Mouse (Mus musculus): ENCODE measurements around the gene Ptprcap.
"Not testable (repeated sequence)": the region's sequence is repeated elsewhere in the genome, so short reads cannot be mapped to it uniquely, and the experiment has no call there.

Gene Ptprcap

DNA sequence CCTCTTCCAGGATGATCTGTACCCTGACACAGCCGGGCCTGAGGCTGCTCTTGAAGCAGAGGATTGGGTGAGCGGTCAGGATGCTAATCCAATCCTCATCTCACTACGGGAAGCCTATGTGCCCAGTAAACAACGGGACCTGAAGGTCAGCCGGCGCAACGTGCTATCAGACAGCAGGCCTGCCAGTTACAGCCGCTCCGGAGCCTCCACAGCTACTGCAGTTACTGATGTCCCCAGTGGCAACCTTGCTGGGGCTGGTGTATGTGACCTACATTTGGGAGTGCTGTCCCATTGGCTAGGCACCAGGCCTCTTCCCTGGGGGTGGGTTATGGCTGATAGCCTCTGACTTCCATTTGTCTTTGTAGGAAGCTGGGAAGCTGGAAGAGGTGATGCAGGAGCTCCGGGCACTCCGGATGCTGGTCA lies at the start of gene Ptprcap:
Gene Ptprcap, plus strand, starts transcription at position 373 of the 423 bp plus-strand sequence.
- no peak for DNase-seq

DNA sequence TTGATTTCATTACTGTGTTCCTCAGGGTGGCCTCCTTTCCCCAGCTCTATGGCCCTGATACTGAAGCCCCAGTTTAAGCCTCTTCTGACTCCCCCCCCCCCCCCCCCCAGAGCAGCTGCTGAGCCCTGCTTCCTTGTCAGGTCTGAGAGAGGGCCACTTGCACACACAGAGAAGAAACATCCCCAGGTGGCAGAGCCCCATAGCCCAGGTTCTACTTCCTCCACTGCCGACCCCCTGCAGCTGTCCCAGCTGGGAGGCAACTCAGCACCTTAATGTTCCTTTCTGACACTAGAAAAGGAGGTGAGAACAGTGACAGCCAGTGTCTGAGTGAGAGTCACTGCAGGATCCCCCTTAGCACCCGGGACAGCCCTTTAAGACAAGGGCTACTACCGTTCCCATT lies 49.6 kb upstream of the Ptprcap start:
- DNase-seq: no peak

DNA sequence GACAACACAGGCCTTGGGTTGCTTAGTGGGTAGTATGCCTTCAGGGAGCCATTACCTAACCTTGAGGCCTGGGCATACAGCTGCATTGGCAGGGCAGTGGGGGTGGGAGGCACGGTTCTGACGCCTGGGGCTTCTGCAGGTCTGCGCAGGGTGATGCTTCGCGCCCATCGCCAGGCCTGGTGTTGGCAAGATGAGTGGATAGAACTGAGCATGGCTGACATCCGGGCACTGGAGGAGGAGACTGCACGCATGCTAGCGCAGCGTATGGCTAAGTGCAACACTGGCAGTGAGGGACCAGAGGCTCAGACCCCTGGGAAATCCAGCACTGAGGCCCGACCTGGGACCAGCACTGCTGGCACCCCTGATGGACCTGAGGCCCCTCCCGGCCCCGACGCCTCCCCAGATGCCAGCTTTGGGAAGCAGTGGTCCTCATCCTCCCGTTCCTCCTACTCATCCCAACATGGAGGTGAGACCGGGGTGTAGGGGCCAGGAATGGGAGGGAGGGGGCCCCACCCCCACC lies 48.7 kb upstream of the Ptprcap start:
- DNase-seq: no peak

DNA sequence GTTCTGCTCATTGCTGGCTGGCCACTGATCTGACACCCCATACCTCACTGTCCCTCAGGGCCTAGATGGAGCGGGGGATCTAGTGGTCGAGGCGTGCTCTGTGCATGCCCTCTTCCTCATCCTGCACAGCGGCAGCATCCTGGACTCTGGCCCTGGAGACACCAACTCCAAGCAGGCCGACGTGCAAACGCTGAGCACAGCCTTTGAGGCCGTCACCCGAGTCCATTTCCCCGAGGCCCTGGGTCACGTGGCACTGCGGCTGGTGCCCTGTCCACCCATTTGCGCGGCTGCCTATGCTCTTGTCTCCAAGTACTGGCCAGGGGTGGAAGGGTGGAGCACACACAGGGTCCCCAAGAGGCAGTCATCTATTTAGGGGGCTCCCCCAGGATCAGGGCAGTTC lies 46.8 kb upstream of the Ptprcap start:
- DNase-seq: no peak

DNA sequence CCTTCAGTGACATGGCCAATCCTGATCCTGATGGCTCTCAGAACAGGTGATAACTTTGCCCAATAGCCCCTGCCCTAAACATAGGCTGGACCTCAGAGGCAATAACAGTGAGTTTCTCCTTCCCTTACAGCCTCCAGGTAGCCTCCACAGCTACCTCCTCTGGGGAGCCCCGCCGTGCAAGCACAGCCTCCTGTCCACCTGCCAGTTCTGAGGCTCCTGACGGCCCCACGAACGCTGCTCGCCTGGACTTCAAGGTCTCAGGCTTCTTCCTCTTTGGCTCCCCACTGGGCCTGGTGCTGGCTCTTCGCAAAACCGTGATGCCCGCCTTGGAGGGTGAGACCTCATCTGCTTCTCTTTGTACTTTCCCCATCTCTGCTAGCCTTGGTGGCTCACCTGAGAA lies 44.9 kb upstream of the Ptprcap start:
- DNase-seq: no peak

DNA sequence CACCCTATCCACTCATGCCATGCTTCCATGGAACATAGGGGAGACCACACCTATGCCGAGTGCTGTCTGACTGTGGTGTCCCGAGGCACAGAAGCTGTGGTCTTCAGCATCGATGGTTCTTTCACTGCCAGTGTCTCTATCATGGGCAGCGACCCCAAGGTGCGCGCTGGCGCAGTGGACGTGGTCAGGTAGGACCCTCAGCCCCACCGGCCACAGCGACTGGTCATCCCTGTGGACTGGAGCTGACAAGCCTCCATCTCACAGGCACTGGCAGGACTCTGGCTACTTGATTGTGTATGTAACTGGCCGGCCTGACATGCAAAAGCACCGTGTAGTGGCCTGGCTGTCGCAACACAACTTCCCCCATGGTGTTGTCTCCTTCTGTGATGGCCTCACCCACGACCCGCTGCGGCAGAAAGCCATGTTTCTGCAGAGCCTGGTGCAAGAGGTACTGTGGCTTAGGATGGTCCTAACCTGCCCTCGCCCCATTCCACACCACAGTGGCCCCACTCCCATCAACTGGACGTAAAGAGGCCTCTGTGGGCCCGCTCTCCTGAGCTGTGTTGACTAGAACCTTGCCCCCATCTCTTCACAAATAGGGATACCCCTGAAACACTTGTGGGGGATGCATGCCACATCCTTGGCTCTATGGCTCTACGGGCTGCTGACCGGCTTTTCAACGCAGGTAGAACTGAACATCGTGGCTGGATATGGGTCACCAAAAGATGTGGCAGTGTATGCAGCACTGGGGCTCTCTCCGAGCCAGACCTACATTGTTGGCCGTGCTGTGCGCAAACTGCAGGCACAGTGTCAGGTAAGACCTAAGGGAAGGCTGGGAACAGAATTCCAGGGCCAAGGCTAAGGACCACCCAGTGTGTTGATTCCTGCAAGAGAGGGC lies 41.1 kb upstream of the Ptprcap start:
- DNase-seq: no peak

DNA sequence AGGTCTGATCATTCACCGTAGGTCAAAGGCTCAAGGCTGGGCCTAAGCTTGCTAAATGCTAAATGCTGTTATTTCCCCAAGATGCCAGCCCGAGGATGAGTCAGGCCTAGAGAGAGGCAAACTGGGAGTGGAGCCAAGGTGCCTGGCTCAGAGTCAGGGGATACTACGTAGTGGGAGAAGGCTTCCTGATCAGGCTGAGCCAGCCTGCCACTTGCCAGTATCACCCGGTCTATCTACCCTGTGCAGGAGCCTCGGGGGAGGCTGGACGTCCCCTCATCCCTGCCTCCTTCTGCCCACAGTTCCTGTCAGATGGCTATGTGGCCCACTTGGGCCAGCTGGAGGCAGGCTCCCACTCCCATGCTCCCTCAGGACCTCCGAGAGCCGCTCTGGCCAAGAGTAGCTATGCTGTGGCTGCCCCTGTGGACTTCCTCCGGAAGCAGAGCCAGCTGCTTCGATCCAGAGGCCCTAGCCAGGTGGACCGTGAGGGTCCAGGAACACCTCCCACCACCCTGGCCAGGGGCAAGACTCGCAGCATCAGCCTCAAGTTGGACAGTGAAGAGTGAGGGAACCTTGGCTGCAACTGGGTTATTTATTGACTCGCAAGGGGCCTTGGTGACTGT lies 40.1 kb upstream of the Ptprcap start:
- peak; percentile 83 to 92 for DNase-seq

DNA sequence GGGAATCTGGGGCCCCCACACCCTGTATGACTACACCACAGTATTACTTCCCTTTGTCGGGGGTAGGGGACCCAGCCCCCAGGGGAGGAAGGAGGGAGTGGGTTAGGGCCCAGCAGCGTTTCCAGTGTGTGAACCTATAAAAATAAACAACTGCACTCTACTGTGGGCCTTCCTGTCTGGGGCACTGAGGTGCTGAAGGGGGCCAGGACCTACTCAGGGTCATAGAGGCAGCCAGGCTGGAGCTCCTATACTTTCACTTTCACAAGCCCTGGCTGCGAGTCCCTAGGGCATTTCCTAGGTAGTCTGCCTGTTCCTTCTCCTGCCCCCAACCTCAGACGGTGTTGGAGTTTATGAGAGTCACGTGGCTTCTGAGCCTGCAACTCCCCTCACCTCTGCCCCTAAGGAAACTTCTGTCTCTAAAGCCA lies 39.6 kb upstream of the Ptprcap start:
- DNase-seq: peak in 1 of 2 experiments; percentile 48

DNA sequence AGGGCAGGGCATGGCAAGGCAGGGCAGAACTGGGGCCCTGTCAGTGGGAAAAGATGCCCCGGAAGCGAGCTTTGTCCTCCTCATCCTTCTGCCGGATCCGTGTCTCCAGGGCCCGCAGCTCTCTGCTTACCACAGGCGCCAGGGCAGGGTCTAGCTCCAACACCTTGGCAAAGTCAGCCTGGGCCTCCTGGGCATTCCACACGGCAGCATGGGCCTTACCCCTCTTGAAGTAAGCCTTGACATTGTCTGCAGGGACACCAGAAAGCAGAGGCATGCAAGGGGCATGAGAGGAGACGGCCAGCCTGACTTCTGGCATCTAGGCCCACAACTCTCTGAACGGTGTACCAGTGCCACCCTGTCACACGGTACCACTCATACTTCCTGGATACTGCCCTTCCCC lies 38.9 kb upstream of the Ptprcap start:
- DNase-seq: no peak

DNA sequence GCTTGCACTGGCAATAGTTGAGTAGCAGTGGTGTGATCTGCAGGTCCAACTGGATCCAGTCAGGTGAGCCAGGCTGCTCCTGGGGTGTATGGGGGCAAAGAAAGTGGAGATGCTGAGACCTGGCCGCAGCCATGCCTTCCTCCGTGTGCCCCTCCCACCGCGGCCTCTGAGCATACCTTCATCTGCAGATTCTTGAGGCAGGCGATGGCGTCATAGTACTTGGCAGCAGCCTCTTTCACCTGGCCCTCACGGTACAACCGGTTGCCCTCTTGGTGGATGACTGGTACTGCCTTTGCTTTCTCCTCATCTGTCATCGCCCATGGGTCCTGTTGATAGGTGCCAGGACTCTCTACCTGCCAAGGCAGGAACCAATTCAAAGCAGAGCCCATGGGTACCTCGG lies 38.3 kb upstream of the Ptprcap start:
- DNase-seq: no peak

DNA sequence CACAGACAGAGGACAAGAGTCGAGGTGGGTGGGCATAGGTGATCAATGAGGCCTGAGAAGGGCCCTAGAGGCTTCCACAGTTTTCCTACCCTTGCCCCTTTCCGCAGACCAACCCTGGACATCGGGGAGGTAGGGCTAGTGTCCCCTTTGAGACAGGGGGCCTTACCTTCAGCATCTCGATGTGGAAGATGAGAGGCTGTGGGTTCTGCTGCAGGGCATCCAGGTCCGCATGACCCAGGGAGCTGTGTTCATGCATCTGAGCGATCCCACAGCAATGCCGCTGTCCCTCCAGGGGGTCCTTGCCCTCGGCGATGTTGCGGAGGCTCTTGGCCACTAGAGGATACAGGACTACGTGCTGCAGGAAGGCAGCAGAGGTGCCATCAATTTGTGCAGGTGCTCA lies 37.6 kb upstream of the Ptprcap start:
- DNase-seq: no peak

DNA sequence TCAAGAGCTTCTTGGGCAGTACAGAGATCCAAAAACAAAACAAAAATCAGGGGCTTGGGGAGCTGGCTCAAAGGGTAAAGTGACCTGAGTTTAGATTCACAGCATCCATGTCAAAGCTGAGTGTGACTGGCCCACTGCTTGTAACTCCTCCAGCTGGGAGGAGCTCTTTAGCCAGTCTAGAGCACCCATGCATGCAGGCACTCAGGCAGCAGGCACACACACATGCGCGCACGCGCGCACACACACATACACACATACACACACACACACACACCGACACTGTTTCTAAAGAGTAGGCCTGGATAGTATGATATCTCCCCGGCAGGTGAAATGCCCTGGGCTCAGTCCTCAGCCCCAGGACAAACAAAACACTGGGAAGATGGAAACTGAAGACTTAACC lies 36.4 kb upstream of the Ptprcap start:
- no peak for DNase-seq

DNA sequence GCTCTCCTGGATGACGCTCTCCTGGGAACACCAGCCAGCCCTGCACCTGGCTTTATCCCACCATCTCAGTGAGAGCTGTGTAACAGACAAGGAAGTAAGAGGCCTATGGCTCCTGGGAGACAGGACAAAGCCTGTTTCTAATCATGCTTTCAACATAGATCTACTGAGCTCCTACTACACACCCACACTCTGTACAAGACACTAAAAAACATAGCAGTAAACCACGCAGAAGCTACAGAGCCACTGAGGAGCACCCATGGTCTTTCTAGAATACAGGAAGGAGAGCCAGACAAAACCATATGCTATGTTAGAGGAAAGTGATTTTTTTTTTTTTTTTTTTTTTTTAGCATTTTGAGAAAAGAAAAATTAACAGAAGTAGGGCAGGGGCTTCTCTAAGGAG lies 35.1 kb upstream of the Ptprcap start:
- DNase-seq: no peak

DNA sequence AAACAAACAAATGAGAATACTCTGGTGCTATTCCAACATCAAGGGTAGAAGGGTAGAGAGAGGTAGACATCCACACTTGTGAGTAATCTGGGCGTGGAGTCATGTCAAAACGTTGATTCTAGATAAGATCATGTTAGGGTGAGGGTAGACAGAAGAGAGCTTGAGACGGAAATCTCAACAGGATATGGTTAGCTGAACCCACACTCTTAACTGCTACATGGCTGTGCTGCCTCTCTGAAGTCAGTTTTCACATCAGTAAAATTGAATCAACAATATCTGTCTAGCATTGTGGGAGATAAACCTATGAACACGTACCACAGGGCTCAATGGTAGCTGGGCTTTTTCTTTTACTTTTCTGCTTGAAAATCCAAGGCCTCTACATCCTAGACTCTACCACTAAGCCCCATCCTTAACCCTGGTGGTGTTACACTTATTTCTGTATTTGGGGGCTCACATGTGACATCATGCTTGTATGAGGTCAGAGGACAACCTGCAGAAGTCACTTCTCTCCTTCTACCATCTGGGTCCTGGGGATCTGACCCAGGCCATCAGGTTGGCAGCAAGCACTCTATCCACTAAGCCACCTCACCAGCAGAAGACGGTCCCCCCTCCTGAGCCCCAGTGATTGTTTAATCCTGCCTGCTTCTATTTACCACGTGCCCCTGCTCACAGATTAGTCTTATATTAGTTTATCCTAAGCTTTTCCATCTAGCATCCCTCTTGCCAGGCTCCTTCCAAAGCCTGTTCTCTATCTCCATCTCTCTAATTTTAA lies 33.5 kb upstream of the Ptprcap start:
- no peak for DNase-seq

DNA sequence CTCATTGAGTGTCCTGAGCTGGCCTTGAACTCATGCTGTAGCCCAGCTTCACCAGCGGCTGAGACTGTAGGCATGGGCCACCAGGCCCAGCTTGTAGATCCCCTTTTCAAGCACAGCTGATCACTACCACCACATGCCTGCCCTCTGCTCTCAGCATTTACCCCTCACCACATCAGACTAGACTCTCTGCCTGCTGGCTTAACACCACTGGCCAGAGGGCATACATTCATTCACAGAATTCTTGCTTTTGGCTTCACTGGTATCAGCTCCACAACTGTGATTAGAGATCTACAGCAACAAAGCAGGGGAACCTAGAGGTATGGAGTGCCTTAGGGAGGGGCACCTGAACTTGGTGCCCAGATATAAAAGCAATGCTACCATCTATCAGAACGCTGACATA lies 32.9 kb upstream of the Ptprcap start:
- DNase-seq: no peak

DNA sequence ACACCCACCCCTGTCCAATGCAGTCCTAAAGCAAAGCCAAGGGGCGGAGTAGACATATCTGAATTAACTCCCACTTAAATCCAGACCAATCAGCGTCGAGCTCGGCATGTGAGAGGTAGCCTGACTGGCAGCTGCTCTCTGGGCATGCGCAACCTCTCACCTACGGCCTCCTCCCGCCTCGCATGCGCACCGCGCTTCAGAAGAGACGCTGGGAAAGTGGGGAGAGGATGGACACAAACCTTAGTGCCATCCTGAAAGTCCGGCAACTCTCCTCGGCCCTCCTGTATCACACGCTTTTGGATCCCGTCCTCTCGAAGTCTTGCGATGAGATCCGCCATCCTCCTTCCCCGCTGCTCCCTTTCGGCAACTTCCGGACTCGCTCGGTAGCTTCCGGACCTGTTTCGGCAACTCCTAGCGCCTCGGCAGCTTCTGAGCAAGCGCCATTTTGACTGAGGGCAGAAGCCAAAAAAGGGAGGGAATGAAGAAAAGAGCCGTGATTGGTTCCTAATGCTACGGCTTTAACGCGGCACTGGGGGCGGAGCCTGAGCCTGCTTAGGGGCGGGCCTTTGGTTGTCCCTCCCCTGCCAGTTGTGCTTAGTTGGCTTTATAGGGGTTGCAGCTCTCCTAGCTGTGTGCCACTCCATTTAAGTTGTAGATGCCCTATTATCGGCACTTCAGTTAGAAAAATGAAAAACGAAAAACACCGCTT lies 32.2 kb upstream of the Ptprcap start:
- peak; percentile 99 for DNase-seq

DNA sequence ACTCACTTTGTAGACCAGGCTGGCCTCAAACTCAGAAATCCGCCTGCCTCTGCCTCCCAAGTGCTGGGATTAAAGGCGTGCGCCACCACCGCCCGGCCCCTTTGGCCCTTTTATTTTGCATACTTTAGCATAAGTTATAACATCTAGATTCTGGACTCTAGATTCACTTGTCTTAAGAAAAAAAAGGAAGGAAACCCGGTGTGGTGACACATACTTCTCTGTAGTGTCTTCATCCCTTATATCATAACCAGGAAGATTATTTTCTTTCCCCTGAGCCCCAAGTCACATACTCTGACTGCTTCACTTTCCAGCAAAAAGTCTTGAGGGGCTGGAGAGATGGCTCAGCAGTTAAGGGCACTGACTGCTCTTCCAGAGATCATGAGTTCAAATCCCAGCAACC lies 31.5 kb upstream of the Ptprcap start:
- DNase-seq: not testable (repeated sequence)

DNA sequence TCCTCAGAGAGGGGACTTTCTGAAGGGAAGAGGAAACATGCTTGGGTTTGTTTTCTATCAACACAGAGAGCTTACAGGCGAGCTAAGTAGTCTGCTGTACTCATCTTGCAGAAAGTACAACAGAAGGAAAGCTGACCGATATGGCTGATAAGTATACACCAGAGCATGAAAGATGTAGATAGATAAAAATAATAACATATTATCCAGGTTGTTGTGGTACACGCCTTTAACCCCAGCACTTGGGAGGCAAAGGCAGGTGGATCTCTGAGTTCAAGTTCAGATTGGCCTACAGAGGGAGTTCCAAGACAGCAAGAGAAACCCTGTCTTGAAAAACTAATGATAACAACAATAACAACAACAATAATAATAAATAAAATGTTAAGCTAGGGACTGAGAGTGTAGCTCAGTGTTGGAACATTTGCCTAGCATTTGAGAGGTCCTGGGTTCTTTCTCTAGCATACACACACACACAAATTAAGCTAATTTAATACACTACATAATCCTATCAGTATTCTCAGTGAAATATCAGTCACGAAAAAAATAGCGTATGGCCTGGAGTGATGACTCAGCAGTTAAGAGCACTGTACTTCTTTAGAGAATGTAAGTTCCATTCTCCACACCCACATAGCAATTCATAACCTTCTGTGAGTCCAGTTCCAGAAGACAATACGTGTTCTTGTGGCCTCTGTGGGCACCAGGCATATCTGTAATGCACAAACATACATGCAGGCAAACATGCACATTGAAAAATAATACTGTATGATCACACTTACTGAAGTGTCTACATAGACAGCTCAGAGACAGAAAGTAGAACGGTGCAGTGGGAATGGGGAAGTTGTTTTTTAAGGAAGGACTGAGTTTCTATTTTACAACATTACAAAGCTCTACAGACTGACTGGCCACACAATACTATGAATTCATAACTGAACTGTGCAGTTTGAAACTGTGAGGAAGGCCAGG lies 30.7 kb upstream of the Ptprcap start:
- no peak for DNase-seq

DNA sequence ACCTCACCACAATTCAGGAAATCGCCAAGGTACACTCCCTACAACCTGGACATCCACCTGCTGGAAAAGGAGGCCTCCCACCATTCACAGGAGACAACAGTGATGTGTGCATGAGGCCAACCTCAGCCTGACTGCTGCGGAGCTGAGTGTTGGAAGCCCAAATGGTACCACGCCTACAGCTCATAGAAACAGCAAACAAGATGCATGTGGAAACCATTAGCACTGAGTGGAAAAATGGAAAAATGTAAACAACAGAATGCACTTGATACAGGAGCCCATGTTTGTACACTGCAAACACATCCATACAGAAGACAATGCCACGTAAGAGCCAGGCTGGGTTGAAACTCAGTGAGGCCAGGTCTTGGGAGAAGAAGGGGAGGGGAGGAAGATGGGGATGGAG lies 29.0 kb upstream of the Ptprcap start:
- no peak for DNase-seq

DNA sequence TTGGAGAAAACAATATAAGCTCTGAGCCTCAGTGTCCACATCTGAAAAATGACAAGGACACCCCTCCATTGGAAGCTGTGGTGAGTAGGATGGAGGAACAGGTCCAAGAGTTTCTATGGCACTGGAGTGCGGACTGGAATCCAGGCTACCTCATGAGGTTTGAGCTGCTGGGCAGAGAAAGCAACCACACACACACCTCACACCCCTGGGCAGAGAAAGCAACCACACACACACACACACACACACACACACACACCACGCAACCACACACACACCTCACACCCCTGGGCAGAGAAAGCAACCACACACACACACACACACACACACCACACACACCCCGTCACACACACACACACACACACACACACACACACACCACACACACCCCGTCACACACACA lies 28.1 kb upstream of the Ptprcap start:
- DNase-seq: not testable (repeated sequence)

Measured in kidney, adult 8-10 months (tissue).